Mouse (Mus musculus): Measurements from ENCODE around the gene Car15. TPM values are rescaled to one million over a fixed set of nuclear protein-coding genes. Genes with fewer than 3 reads are reported as not detected.

The Car15 gene
- 0.58 and 0.88 TPM in 2 replicates for polyA plus RNA-seq (2015; fragmentation: Nextera tagmentation; extraction: Ambion mirVana)

DNA sequence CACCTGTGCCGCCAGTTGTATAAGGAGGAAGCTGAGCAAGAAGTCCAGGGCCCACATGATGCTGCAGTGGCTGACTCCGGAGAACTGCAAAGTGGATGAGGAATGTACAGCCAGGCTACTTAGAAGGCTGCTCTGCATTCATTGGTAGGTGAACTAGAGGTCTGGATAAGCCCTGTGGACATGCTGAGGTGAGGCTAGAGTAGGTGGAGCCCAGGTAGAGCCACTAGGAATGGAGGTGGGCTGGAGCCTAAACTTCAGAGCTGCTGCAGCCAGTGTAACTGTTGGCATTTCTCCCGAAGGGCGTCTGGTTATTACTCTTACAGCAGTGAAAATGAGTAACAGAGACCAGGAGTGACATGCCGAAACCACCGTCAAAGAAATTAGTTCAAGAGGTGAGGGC lies at the start of gene Car15:
Car15 (minus strand) TSS at position 314 of the 400 bp plus-strand sequence.
- no peaks in the 10 kb centered on the region for H3K9me3 ChIP-seq (replicated peaks; ENCODE audit: control insufficient read depth, low read length)
- no peaks in the 10 kb centered on the region; the same call in 1 of the 2 replicates for H3K4me1 ChIP-seq (ENCODE audit: control insufficient read depth, low read depth, low read length)
- no peak within 1 kb of the TSS for H3K27ac ChIP-seq (ENCODE audit: low read length)
- ATAC-seq (ENCODE audit: low read depth) = no peak
- peaks cover 11% of the 10 kb centered on the region for H3K36me3 ChIP-seq (ENCODE audit: control insufficient read depth, insufficient read depth)
- WGBS (ENCODE audit: insufficient replicate concordance) = 62% methylated on average over 6 of the region's 6 CpGs
- H3K9ac ChIP-seq (ENCODE audit: low read depth, low read length) = no peak within 1 kb of the TSS
- H3K27me3 ChIP-seq (ENCODE audit: control insufficient read depth, insufficient read depth, low read depth, low read length) = peaks cover 46% of the 10 kb centered on the region
- H3K4me2 ChIP-seq (ENCODE audit: low read depth, low read length) = no peak within 1 kb of the TSS
- no peak within 1 kb of the TSS for H3K4me3 ChIP-seq (ENCODE audit: low read depth, low read length)

DNA sequence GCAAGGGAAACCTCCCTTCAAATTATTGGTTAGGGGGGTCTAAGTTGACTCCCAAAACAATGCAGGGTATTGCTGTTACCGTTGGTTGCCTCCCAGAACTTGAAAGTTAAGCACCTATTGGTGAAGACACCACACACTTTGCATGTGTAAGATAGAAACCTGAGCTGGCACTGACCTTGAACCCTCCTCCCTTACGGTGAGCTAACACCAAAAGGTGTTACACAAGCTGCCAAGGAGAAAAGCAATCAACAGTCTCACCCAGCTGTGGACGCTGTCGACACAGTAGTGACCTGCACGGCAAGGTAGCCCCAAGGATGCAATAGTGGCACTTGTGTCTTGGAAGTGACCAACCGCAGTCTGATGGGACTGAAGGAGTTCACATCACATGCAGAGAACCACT lies 46.0 kb upstream of the Car15 start:
- Histone ChIP-seq H3K4me2 (ENCODE audit: low read depth, low read length) (no peak overlapping the region), H3K4me1 (ENCODE audit: control insufficient read depth, low read depth, low read length) (peaks cover 4% of the 10 kb centered on the region), H3K36me3 (ENCODE audit: control insufficient read depth, insufficient read depth) (no peaks in the 10 kb centered on the region), H3K27me3 (ENCODE audit: control insufficient read depth, insufficient read depth, low read depth, low read length) (no peaks in the 10 kb centered on the region), H3K9me3 (replicated peaks; ENCODE audit: control insufficient read depth, low read length) (no peaks in the 10 kb centered on the region), H3K27ac (ENCODE audit: low read length) (no peak overlapping the region), H3K4me3 (ENCODE audit: low read depth, low read length) (no peak overlapping the region), H3K9ac (ENCODE audit: low read depth, low read length) (no peak overlapping the region)
- ATAC-seq (ENCODE audit: low read depth) = no peak
- 83% methylated on average over 6 of the region's 6 CpGs for WGBS (ENCODE audit: insufficient replicate concordance)

DNA sequence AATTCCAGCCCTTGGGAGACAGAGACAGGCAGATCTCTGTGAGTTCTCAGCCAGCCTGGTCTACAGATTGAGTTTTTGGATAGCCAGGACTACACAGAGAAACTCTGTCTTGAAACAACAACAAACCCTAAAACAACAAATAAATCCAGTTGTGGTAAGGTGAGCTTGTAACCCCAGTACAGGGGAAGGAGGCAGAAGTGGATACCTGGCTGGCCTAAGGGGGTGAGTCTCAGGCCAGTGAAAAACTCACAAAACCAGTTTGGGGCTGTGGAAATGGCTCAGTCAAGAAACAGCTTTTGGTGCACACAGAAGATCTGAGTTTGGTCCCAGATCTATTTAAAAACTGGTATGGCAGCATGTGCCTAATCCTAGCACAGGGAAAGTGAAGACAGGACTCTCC lies 44.0 kb upstream of the Car15 start:
- H3K4me1 ChIP-seq (ENCODE audit: control insufficient read depth, low read depth, low read length) = peaks cover 4% of the 10 kb centered on the region
- H3K36me3 ChIP-seq (ENCODE audit: control insufficient read depth, insufficient read depth) = no peaks in the 10 kb centered on the region
- H3K9ac ChIP-seq (ENCODE audit: low read depth, low read length) = no peak overlapping the region
- no peak for ATAC-seq (ENCODE audit: low read depth)
- H3K4me3 ChIP-seq (ENCODE audit: low read depth, low read length) = no peak overlapping the region
- no peaks in the 10 kb centered on the region for H3K9me3 ChIP-seq (replicated peaks; ENCODE audit: control insufficient read depth, low read length)
- H3K27me3 ChIP-seq (ENCODE audit: control insufficient read depth, insufficient read depth, low read depth, low read length) = no peaks in the 10 kb centered on the region
- H3K27ac ChIP-seq (ENCODE audit: low read length) = no peak overlapping the region
- no peak overlapping the region for H3K4me2 ChIP-seq (ENCODE audit: low read depth, low read length)

DNA sequence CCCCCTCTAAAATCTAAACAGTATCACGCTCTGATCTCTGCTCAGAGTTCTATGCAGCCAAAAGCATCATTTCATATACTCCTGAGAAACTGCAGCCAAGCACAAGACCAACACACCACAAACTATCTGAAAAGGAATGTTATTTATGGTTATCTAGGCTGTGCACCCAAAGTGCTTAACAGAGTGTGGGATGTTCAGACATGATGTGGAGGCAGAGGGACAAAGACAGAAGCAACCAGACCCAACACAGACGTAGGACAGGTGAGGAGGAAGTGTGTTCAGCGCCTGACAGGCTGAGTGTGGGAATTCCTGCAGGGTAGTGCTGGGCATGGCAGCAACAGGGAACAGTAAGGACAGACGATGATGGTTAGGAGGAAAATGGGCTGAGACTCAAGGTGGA lies 41.4 kb upstream of the Car15 start:
- no peak for ATAC-seq (ENCODE audit: low read depth)
- Histone ChIP-seq H3K4me1 (ENCODE audit: control insufficient read depth, low read depth, low read length) (no peaks in the 10 kb centered on the region; the same call in none of the 2 replicates), H3K4me3 (ENCODE audit: low read depth, low read length) (no peak overlapping the region), H3K27ac (ENCODE audit: low read length) (no peak overlapping the region), H3K27me3 (ENCODE audit: control insufficient read depth, insufficient read depth, low read depth, low read length) (no peaks in the 10 kb centered on the region), H3K9ac (ENCODE audit: low read depth, low read length) (no peak overlapping the region), H3K4me2 (ENCODE audit: low read depth, low read length) (no peak overlapping the region), H3K9me3 (replicated peaks; ENCODE audit: control insufficient read depth, low read length) (no peaks in the 10 kb centered on the region), H3K36me3 (ENCODE audit: control insufficient read depth, insufficient read depth) (no peaks in the 10 kb centered on the region)
- WGBS (ENCODE audit: insufficient replicate concordance) = 83% methylated on average over 4 of the region's 4 CpGs

DNA sequence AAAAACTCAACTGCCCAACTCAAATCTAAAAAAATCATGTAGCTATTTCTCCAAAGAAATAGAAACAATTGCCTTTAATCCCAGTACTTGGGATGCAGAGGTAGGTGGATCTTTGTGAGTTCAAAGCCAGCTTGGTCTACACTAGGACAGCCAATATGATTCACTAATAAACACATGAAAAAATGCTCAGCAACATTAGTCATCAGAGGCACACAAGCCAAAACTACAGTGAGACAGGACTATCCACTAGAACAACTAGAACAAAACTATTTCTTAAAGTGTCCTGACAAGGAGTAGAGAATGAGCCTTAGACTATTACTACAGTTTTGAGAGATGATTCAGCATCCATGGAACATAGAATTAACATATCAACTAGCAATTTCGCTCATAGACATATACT lies 37.9 kb upstream of the Car15 start:
- ATAC-seq (ENCODE audit: low read depth) = no peak
- H3K36me3 ChIP-seq (ENCODE audit: control insufficient read depth, insufficient read depth) = peaks cover 6% of the 10 kb centered on the region
- no peaks in the 10 kb centered on the region for H3K9me3 ChIP-seq (replicated peaks; ENCODE audit: control insufficient read depth, low read length)
- H3K9ac ChIP-seq (ENCODE audit: low read depth, low read length) = no peak overlapping the region
- H3K4me2 ChIP-seq (ENCODE audit: low read depth, low read length) = no peak overlapping the region
- H3K27ac ChIP-seq (ENCODE audit: low read length) = no peak overlapping the region
- H3K4me1 ChIP-seq (ENCODE audit: control insufficient read depth, low read depth, low read length) = peaks cover 26% of the 10 kb centered on the region
- no peaks in the 10 kb centered on the region for H3K27me3 ChIP-seq (ENCODE audit: control insufficient read depth, insufficient read depth, low read depth, low read length)
- 63% methylated on average over 1 of the region's 1 CpGs for WGBS (ENCODE audit: insufficient replicate concordance)
- no peak overlapping the region for H3K4me3 ChIP-seq (ENCODE audit: low read depth, low read length)

DNA sequence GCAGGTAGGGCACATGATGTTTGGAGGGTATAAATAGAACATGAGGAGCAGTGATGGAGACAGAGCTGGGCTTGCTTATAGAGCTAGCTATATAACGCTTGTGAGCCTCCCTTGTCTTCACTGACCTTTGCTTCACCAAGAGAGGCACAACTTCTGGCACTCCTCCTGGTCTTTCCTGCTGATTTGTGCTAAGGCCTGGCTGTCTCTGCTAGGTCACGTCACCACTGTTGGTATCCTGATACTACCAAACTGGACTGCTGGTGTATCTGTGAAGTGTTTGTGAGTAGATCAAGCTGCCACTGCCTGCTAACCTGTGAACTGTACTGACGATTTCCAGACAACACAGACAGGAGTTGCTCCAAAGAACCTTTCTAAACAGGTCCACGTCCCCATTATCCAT lies 37.0 kb upstream of the Car15 start:
- H3K36me3 ChIP-seq (ENCODE audit: control insufficient read depth, insufficient read depth) = peaks cover 6% of the 10 kb centered on the region
- no peaks in the 10 kb centered on the region for H3K27me3 ChIP-seq (ENCODE audit: control insufficient read depth, insufficient read depth, low read depth, low read length)
- no peak overlapping the region for H3K4me2 ChIP-seq (ENCODE audit: low read depth, low read length)
- no peak for ATAC-seq (ENCODE audit: low read depth)
- no peak overlapping the region for H3K9ac ChIP-seq (ENCODE audit: low read depth, low read length)
- 74% methylated on average over 4 of the region's 4 CpGs for WGBS (ENCODE audit: insufficient replicate concordance)
- H3K4me3 ChIP-seq (ENCODE audit: low read depth, low read length) = no peak overlapping the region
- H3K4me1 ChIP-seq (ENCODE audit: control insufficient read depth, low read depth, low read length) = peaks cover 30% of the 10 kb centered on the region
- no peak overlapping the region for H3K27ac ChIP-seq (ENCODE audit: low read length)
- no peaks in the 10 kb centered on the region for H3K9me3 ChIP-seq (replicated peaks; ENCODE audit: control insufficient read depth, low read length)

DNA sequence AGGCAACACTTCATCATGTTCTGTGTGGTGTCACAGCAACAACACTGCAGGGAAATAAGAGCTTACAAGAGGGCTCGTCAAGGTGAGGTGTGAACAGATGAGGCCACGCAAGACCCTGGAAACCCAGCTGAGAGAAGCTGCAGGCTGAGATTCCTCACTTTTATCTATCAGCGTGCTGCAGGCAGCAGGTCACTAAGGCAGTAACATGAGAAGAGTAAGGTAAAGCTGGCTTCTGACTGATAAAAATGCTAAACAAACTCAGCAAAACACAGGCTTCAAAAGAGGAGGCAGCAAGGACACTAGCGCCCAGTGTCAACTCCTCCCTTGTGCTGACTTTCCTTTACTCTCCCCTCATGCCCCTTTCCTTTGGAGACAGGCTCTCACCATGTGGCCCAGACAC lies 34.8 kb upstream of the Car15 start:
- Histone ChIP-seq H3K36me3 (ENCODE audit: control insufficient read depth, insufficient read depth) (peaks cover 6% of the 10 kb centered on the region), H3K27ac (ENCODE audit: low read length) (no peak overlapping the region), H3K9ac (ENCODE audit: low read depth, low read length) (no peak overlapping the region), H3K27me3 (ENCODE audit: control insufficient read depth, insufficient read depth, low read depth, low read length) (no peaks in the 10 kb centered on the region), H3K9me3 (replicated peaks; ENCODE audit: control insufficient read depth, low read length) (no peaks in the 10 kb centered on the region), H3K4me2 (ENCODE audit: low read depth, low read length) (no peak overlapping the region), H3K4me1 (ENCODE audit: control insufficient read depth, low read depth, low read length) (peaks cover 30% of the 10 kb centered on the region), H3K4me3 (ENCODE audit: low read depth, low read length) (no peak overlapping the region)
- 23% methylated on average over 4 of the region's 4 CpGs for WGBS (ENCODE audit: insufficient replicate concordance)
- peak; percentile 20; the same call in 1 of the 2 replicates for ATAC-seq (ENCODE audit: low read depth)

DNA sequence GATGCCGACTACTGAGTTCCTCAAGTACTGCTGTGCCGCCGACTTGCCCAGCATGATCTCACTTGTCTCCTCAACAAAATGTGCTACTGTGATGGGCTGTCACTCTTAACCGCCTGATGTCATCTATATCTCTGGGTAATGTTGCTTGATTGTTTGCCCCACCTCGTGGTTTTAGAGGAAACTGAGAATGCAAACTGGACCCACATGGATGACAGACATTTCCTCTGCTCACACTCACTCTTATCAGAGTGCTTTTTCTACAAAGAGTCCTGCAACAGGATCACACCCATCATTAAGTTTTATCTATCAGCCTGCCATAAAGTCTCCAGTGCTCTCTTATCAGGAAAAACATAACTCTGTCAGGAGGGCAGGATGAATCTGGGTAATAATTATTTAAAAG lies 33.1 kb upstream of the Car15 start:
- H3K27ac ChIP-seq (ENCODE audit: low read length) = no peak overlapping the region
- H3K4me1 ChIP-seq (ENCODE audit: control insufficient read depth, low read depth, low read length) = peaks cover 30% of the 10 kb centered on the region
- no peak overlapping the region for H3K4me3 ChIP-seq (ENCODE audit: low read depth, low read length)
- H3K9ac ChIP-seq (ENCODE audit: low read depth, low read length) = no peak overlapping the region
- peak; percentile 77 for ATAC-seq (ENCODE audit: low read depth)
- H3K36me3 ChIP-seq (ENCODE audit: control insufficient read depth, insufficient read depth) = peaks cover 6% of the 10 kb centered on the region
- no peaks in the 10 kb centered on the region for H3K9me3 ChIP-seq (replicated peaks; ENCODE audit: control insufficient read depth, low read length)
- peak overlapping the region; percentile 32 for H3K4me2 ChIP-seq (ENCODE audit: low read depth, low read length)
- WGBS (ENCODE audit: insufficient replicate concordance) = 32% methylated on average over 5 of the region's 5 CpGs
- no peaks in the 10 kb centered on the region for H3K27me3 ChIP-seq (ENCODE audit: control insufficient read depth, insufficient read depth, low read depth, low read length)

DNA sequence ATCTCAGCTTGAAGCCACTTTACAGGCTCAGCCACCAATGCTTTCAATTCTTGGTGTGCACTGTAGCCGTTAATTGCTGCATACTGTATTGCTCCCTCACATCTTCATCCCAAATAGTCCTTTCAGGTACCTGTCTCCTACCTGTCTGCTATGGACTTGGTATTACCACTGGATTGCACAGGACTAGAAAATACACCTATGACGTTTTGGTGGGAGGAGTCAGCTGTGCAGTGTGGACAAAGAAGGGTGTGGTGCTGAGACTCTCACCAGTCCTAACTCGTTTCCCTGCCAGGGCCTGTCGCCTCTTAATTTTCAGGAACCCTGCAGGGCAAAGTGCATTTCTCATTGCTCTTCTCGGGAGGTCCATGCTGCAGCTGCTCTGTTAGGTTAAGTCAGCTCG lies 27.6 kb upstream of the Car15 start:
- Histone ChIP-seq H3K9me3 (replicated peaks; ENCODE audit: control insufficient read depth, low read length) (no peaks in the 10 kb centered on the region), H3K27ac (ENCODE audit: low read length) (no peak overlapping the region), H3K4me3 (ENCODE audit: low read depth, low read length) (no peak overlapping the region), H3K27me3 (ENCODE audit: control insufficient read depth, insufficient read depth, low read depth, low read length) (no peaks in the 10 kb centered on the region), H3K9ac (ENCODE audit: low read depth, low read length) (no peak overlapping the region), H3K36me3 (ENCODE audit: control insufficient read depth, insufficient read depth) (no peaks in the 10 kb centered on the region), H3K4me2 (ENCODE audit: low read depth, low read length) (no peak overlapping the region), H3K4me1 (ENCODE audit: control insufficient read depth, low read depth, low read length) (peaks cover 1% of the 10 kb centered on the region)
- no peak for ATAC-seq (ENCODE audit: low read depth)
- 49% methylated on average over 6 of the region's 6 CpGs for WGBS (ENCODE audit: insufficient replicate concordance)

DNA sequence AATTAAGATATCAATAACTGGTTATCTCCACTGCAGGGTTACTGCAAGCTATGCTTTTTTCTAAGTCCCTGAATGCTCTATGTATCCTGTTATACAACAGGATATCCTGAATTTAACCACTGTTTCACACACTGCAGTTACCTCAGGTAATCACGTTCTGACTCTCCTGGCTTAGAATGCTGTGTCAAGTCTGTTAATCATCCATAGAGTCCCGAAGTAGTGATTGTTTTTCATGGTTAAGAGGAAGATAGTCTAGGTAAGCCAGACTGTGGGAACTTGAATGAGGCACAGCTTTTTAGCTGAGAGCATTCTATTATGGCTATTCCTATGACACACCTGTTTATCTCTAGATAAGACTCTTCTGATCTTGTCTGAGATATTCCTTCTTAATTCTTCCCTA lies 27.1 kb upstream of the Car15 start:
- H3K4me1 ChIP-seq (ENCODE audit: control insufficient read depth, low read depth, low read length) = no peaks in the 10 kb centered on the region
- H3K4me3 ChIP-seq (ENCODE audit: low read depth, low read length) = no peak overlapping the region
- no peaks in the 10 kb centered on the region for H3K27me3 ChIP-seq (ENCODE audit: control insufficient read depth, insufficient read depth, low read depth, low read length)
- no peak for ATAC-seq (ENCODE audit: low read depth)
- WGBS (ENCODE audit: insufficient replicate concordance) = 43% methylated on average over 2 of the region's 2 CpGs
- no peak overlapping the region for H3K27ac ChIP-seq (ENCODE audit: low read length)
- no peak overlapping the region for H3K9ac ChIP-seq (ENCODE audit: low read depth, low read length)
- no peaks in the 10 kb centered on the region for H3K36me3 ChIP-seq (ENCODE audit: control insufficient read depth, insufficient read depth)
- no peaks in the 10 kb centered on the region for H3K9me3 ChIP-seq (replicated peaks; ENCODE audit: control insufficient read depth, low read length)
- no peak overlapping the region for H3K4me2 ChIP-seq (ENCODE audit: low read depth, low read length)
